Mouse (Mus musculus) heart, postnatal 25 days (tissue): ENCODE measurements around the gene Rapgef5. TPM values are rescaled to one million over a fixed set of nuclear protein-coding genes. Genes with fewer than 3 reads are reported as not detected.

ENCODE experiments used
- DNase-seq: peaks from one replicate; pipeline ENCODE4 v3.0.0; 2022; ENCODE audit warnings: low spot score
- intact Hi-C: fragments of 180-260 bp; cut with DNase I; formaldehyde crosslinking; loops from one replicate; pipeline ENCODE4 v1.15.1; 2025
- total RNA-seq, 2 experiments: library from RNA; stranded (reverse); gene quantifications; 2 replicates each; pipeline ENCODE4 v1.2.3; 2021

Gene Rapgef5
- total RNA-seq, 2 experiments from 2014 or later: 31.7 to 37.9 TPM

- intact Hi-C loops: no loop called here
Measured at GRCm38 (mm10) chr12:117527889-117528288, 11.6 kb downstream of the Rapgef5 start.

GRCm38 (mm10) chr12:117528509-117529145 is 12.3 kb downstream of the Rapgef5 start:
- intact Hi-C loops: no loop called here
- DNase-seq: no peak

More at GRCm38 (mm10) chr12:117527889-117528288, 11.6 kb downstream of the Rapgef5 start:
- DNase-seq: no peak

DNA sequence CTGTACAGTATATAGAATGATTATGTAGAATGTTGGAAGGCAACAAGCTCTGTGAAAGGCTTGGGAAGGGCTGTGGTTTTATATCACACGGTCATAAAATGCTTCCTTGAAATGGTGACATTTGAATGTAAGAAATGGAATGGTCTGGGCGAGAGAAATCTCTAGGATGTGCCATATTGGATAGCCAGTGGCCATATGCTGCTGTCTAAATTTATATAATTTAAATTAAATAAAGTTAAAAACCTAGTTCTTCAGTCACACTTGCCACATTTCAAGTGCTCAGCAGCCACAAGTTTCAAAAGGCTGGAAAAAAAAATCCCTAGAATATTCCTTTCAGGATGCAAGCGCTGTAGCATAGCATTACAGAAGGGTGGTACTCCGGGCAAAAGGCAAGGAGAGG is 14.8 kb downstream of the Rapgef5 start:
- intact Hi-C loops: loop anchor here (5.0 kb wide), 3 partner anchors 36 to 104 kb away; no protein-coding TSS in a partner anchor

DNA sequence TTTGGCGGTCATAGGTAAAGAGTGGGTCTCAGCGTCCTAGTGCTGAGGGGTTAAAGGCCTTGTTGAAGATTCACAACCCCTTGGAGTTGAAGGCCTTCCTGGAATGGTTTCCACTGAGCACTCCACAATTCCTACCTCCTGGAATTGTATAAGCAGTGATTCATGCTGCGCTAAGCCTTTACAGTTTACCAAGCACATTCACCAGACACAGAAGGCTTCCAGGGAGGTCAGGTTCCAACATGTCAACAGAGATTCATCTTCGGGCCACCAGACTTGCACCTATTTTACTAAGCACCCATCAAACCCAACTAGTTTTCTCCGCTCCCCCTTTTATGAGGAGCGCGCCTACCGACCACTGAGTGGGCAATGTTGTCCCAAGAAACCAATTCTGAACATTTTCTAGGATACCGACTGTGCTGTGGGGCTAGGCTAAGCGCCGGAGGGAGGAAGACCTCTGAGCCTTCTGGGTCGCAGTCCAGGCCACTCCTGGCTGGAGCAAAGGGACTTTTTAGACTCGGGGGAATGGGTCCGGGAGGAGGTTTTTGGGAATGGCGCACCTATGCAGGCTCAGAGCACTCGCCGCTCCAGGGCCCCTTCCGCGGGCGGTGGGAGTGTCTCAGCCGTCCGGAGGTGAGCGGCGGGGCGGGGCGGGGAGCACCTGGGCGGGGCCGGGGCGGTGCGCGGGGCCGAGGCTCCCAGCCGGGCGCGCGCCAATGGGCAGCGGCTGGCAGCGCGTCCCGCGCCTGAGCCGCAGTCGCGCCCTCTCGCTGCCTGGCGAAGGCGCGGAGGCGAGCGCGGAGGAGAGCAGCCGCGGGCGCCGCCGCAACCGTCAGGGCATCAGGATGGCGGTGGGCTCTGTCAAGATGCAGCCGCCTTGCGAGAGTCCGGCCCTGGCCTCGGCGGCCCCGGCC is 17.2 kb downstream of the Rapgef5 start:
- intact Hi-C loops: loop anchor here (5.0 kb wide), 3 partner anchors 34 to 106 kb away; no protein-coding TSS in a partner anchor
- peak; percentile 2 for DNase-seq

More for the DNA sequence above, 14.8 kb downstream of the Rapgef5 start:
- DNase-seq: no peak

DNA sequence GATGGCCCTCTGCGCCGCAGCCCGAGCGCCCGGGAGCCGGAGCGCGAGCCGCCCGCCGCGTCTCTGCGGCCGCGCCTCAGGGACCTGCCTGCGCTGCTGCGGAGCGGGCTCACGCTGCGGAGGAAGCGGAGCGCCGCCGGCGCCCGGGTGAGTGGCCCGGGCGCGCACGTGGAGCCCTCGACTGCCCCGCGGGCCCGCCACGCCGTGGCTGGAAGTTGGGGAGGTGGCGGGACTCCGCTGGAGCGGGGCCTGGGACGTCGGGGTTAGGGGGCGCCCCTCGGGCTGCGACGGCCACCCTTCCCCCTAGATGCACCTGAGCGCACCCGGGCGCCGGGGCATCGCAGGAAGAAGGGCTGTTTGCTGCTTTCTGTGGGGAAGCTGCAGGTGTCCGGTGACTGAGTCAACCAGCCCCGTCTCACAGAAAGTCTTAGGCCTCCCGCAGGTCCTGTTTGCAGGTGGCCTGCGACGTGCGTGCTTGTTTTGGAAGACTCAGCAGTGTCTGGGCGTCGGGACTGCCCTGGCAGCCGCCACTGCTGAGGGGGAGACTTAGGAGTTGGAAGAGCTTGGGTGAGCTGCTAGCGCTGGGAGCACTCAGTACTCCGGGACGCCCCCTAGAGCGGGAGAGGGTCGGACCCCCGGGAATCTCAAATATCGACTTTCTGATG is 17.9 kb downstream of the Rapgef5 start:
- intact Hi-C loops: loop anchor here (5.0 kb wide), 3 partner anchors 33 to 107 kb away; no protein-coding TSS in a partner anchor

DNA sequence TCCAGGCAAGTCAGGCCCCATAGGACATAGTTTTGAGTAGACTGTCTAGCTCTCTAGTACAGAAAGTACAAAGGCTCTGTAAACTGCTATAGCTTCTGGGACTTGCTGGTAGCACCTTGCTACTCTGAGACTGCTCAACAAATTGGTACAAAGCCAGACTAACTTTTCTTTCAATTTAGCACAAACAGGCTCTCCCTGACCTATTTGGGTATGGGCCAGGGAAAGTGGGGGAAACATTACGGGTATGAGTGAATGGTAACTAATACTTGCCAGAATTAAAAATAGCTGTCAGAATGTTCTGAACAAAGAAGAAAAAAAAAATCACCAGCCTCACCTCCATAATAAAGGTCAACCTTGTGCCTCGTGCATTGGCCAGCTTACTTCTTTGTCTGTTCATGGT is 24.1 kb downstream of the Rapgef5 start:
- peak; percentile 6 for DNase-seq
- intact Hi-C loops: no loop called here

More for the DNA sequence above, 17.9 kb downstream of the Rapgef5 start:
- DNase-seq: peak; percentile 5

DNA sequence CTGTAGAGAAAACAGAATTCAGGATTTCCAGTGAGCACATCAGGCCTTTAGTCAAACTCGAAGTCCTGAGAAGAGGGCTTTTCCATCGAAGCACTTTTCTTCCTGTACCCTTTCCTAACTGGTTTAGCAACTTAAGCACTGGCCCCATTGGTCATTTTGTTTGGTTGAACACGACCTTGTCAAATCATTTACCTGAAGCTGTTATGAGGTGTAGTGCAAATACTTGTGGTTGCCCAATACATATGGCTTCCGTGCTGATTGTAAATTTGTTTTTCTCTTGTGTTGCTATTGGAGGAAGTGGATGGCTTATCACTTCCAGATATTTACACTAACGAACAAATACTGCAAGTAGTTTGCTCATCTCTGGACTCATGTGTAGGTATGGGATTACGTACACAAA is 29.0 kb downstream of the Rapgef5 start:
- intact Hi-C loops: no loop called here
- DNase-seq: no peak

DNA sequence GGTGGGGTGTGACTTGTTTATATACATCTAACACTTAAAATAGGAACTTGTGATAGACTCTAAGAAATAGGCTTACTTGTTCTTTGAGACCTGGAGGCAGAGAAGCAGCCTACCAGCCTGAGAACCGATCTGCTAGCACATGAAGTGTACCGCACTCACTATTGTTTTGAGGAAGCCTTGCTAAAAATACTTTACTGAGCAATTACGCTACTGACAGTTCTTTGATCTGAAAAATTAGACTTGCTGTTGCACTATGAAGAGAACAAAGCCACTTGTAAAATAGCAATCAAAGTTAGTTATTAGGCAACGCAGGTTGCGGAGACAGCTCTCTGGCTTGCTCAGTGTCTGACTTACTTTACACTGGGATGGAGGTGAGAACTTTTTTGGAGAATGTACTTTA is 37.1 kb downstream of the Rapgef5 start:
- intact Hi-C loops: no loop called here
- no peak for DNase-seq

- intact Hi-C loops: no loop called here
- DNase-seq: no peak
Measured at GRCm38 (mm10) chr12:117554612-117555063, 38.4 kb downstream of the Rapgef5 start.

DNA sequence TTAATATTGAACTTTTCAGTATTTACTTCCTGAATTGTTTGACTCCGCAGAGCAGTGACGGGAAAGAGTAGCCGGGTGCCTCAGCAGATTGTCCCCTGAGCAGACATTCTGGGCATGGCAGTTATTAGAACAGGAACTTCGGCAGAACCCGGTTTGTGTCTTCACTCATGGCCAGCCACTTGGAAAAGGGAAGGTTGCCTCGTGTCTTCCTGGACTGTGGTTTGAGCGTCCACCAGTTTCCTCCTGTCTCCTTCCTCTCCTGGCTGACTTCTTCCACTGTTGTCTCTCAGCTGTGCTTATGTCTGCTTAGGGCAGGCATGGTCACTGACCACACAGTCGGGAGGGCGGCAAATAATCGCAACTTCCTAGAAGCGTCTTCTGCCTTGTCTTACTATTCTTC is 44.2 kb downstream of the Rapgef5 start:
- intact Hi-C loops: no loop called here
- DNase-seq: peak; percentile 9

DNA sequence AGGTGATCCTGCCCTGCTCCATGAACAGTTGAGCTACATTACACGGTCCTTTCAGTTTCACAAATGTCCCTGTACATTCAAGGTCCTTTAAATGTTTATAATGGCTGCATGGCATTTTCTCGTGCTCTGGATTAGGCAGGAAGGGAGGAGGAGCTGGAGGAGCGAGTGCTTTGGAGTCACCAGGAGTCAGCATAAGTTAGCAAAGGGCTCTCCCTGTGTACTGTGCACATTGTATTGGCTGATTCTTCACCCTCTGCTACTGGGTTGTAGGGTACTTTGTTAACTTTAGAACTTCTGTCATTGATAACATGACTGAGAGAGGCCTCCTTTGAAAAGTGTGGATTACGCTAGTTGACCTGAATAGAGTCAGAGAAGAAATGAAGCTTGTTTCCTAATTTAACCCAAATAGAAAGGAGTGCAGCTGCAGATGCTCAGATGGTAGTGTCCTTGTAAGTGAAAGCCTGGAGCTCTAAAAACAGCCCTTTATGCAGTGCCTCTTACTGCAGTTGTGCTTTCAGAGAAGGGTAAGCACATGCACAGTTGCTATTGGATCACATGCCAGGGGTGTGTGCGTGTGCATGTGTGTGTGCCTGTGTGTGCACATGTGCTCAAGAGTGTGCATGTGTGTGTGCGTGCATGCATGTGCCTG is 45.3 kb downstream of the Rapgef5 start:
- intact Hi-C loops: no loop called here
- DNase-seq: no peak

DNA sequence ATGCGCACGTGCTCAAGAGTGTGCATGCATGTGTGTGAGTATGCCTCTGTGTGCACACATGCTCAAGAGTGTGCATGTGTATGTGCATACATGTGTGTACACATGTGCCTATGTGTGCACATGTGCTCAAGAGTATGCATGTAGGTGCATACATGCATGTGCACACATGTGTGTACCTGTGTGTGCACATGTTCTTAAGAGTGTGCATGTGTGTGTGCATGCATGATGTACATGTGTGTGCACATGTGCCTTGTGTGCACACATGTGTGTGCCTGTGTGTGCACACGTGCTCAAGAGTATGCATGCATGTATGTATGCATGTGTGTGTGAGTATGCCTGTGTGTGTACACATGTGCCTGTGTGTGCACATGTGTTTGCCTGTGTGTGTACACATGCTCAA is 45.8 kb downstream of the Rapgef5 start:
- intact Hi-C loops: no loop called here
- DNase-seq: no peak

GRCm38 (mm10) chr12:117563859-117564258 is 47.6 kb downstream of the Rapgef5 start:
- intact Hi-C loops: no loop called here
- DNase-seq: no peak

GRCm38 (mm10) chr12:117566298-117566697 is 50.0 kb downstream of the Rapgef5 start:
- no peak for DNase-seq
- intact Hi-C loops: loop anchor here (5.0 kb wide), 1 partner anchor 34 kb away; no protein-coding TSS in a partner anchor

GRCm38 (mm10) chr12:117569671-117570070 is 53.4 kb downstream of the Rapgef5 start:
- no peak for DNase-seq
- intact Hi-C loops: loop anchor here (5.0 kb wide), 1 partner anchor 37 kb away; no protein-coding TSS in a partner anchor

DNA sequence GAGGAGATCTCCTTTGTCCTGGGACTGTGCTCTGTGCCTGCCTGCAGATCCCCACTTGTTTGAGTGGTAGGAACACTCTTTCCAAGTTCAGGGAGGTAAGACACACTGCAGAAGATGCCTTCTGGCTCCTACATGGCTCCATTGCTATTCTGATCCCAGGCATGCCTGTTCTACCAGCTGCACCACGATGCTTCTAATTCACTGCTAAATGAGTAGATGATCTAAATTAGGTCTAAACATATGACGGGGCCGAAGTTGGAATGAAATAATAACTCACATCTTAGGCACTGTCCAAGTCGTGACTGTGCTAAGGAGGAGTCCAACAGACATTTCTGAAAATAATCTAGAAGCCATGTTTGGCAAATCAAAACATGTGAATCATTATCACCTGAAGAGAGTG is 68.0 kb downstream of the Rapgef5 start:
- intact Hi-C loops: loop anchor here (5.0 kb wide), 1 partner anchor 182 kb away; no protein-coding TSS in a partner anchor
- no peak for DNase-seq

GRCm38 (mm10) chr12:117585390-117585789 is 69.1 kb downstream of the Rapgef5 start:
- intact Hi-C loops: loop anchor here (5.0 kb wide), 1 partner anchor 158 kb away; no protein-coding TSS in a partner anchor
- DNase-seq: no peak

GRCm38 (mm10) chr12:117586124-117586523 is 69.8 kb downstream of the Rapgef5 start:
- intact Hi-C loops: loop anchor here (1.0 to 5.0 kb wide), 2 partner anchors 159 to 179 kb away; no protein-coding TSS in a partner anchor
- DNase-seq: peak; percentile 55

DNA sequence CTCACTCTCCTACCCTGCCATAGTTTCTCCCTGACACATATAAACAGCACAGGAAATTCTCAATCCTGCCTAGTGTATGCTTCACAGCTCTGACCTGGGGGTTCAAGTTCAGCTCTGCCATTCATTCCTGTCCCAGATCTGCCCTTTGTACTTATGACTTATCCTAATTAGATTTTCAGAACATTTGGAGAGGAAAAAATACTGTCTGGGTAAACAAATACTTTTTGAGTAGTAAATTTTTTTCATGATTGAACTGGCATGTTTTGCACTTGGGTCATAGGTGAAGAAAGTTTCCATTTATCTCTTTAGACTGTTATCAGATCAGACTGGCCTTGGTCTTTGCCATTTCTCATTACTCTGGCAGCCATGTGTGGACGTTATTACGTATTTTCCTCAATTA is 72.9 kb downstream of the Rapgef5 start:
- no peak for DNase-seq
- intact Hi-C loops: loop anchor here (5.0 kb wide), 1 partner anchor 162 kb away; no protein-coding TSS in a partner anchor
